Mouse (Mus musculus) cortical plate, adult 2 months (tissue): ENCODE results near the gene Nf1.

Experiments
- CTCF ChIP-seq: fragments of 200-500 bp; IDR thresholded peaks from 2 replicates; pipeline ENCODE4 v1.5.1; 2011; ENCODE audit warnings: mild to moderate bottlenecking, control low read depth, low read length; ENCODE audit not compliant: insufficient read depth; ENCODE audit errors: extremely low read depth
- POLR2A ChIP-seq: fragments of 200-500 bp; IDR thresholded peaks from 2 replicates; pipeline ENCODE4 v1.6.1; 2011; ENCODE audit warnings: mild to moderate bottlenecking, low read length, control low read depth; ENCODE audit not compliant: insufficient read depth; ENCODE audit errors: extremely low read depth

DNA sequence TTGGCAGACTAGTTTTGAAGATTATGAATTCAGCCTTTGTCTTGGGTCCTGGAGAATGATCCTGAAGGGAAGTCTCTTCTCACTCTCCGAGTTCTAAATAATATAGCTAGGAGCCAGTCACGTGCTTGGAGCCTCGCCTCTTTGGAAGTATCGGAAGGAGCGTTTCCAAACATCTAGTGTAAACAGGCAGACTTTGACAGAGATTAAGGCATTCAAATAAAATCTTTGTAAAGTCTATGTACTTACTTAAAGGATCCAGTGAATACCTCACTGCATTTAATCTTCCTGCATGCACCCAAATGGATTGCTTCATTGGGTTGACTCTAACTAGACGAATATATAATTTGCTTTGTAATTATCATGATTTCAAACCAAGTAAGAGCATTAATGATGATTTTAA, 143.9 kb downstream of the Nf1 start:
- TF ChIP-seq CTCF (no peak), POLR2A (no peak)
